Mouse (Mus musculus) bone marrow, adult 2 months (tissue): ENCODE measurements around the gene Trp53i13.

Source experiments
- CTCF ChIP-seq: fragments of 200-500 bp; IDR thresholded peaks from 2 replicates; pipeline ENCODE4 v1.5.1; 2011; ENCODE audit warnings: low read length, control low read depth; ENCODE audit not compliant: control insufficient read depth, insufficient read depth
- POLR2A ChIP-seq: fragments of 200-500 bp; IDR thresholded peaks from 2 replicates; pipeline ENCODE4 v1.6.1; 2011; ENCODE audit warnings: low read depth, mild to moderate bottlenecking, control low read depth, low read length, borderline replicate concordance; ENCODE audit not compliant: control insufficient read depth

GRCm38 (mm10) chr11:77465111-77465510, 50.7 kb downstream of the Trp53i13 start:
- TF ChIP-seq POLR2A (no peak), CTCF (no peak)
